Mouse (Mus musculus): ENCODE measurements around the gene Eif3a. TPM values are rescaled to one million over a fixed set of nuclear protein-coding genes. Genes with fewer than 3 reads are reported as not detected.
A peak's percentile ranks its signal among the peaks of the same experiment; 100 is the strongest.

Eif3a gene
- 100 to 1,000 TPM; 103 to 114 TPM for total RNA-seq (2021)
- long read RNA-seq, experiment 1, full-length matches to known transcripts = 70 of 89 reads
- long read RNA-seq, experiment 1, partial matches to known transcripts = 12 of 89 reads
- long read RNA-seq, experiment 1, other reads (novel, unspliced or antisense) = 7 of 89 reads
- long read RNA-seq, experiment 2, full-length matches to known transcripts = 41 of 54 reads
- long read RNA-seq, experiment 2, partial matches to known transcripts = 7 of 54 reads
- long read RNA-seq, experiment 2, other reads (novel, unspliced or antisense) = 6 of 54 reads

DNA sequence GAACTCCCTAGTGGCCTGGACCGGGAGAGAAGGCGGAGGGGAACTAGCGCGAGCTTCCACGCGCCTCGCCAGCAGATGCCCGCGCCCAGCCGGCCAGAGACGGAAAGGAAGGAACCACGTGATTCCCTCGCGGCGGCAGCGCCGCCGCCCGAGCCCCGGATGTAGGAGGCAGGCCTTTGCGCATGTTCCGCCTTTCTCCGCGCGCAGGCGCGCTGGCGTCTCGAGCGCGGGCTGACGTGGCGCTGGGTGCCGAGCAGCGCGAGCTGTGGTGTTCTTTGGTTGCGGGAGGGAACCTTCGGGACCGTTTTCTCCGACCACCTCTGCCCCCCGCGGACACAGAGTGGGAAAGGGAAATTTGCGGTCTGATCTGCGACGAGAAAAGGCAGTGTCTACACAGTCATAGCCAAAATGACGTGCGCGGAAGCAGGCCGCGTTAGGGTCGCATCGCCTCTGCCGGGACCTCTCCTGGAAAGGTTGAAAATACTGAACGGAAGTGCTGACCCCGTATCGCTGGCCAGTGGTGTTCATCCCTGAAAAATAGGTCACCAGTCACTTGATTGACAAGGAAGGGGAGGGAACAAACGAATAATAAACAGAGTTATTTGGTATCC, at the start of gene Eif3a:
Gene Eif3a (minus strand): TSS at position 108 of the 611 bp plus-strand sequence.
- DNase-seq = peak; percentile 95 to 96

DNA sequence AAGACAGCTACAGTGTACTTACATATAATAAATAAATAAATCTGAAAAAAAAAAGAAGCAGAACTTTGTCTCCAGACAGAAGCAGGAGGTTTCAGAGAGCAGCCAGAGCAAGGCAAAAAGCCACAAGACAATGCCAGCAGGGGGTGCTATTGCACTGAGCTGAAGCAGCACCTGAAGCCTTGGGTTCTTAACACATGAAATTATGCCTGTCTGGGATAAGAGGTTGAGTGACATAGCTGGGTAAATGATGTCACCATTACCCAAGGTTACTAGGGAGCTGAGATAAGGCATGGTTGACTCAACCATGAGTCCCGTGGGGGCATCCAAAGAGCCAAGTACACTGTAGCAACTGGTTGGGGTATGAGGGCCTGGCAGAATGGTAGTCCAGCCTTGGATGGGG, 47.3 kb upstream of the Eif3a start:
- DNase-seq = peak; percentile 42 to 82

DNA sequence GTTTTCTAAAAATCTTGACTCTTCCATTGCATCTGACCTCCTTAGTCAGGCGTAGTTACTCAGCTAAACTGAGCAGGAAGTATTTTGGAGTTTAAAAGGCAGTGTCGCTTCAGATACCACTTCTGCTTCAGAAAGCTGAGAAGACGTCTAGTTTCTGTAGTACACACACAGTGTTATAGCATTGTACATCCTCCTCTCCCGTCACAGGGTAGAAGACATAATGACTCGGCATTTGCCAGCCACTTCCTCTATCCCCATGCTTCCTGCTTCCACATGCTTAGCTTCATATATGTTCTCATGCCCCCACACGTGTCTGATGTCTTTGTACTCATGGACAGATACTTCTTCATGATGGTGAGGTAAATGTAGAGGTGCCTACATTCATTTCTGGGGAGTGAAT, 28.2 kb upstream of the Eif3a start:
- DNase-seq = peak in 1 of 2 experiments; percentile 18

DNA sequence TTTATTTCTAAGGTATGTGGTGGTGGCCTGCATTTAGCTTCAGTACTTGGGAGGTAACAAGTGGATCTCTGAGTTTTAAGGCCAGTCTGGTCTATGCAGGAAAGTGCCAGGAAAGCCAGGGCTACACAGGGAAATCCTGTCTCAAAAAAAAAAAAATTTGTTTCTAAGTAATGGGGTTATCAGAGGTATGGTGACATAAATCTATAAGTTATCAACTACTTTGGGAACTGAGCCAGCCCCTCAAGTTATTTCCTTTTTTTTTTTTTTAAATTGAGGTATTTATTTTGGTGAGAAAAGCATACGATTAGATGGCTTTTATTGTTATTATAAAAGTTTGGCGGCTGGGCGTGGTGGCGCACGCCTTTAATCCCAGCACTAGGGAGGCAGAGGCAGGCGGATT, 22.7 kb upstream of the Eif3a start:
- no peak for DNase-seq

DNA sequence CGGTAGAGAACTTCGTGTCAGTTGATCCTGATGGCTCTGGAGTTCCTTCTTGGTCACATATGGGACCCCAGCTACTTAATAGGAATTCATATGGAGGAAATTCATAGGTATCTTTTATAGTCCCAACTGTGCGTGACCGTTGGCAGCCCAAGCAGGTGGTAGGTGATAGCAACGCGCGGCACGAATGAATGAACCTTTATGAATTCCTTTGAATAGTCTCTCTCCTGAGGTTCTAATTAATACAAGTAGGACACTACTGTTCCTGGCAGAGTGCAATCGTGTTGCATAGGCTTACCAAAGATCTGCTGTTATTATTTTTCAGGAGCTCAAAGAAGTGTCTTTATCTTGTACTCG, 21.6 kb upstream of the Eif3a start:
- DNase-seq = no peak

DNA sequence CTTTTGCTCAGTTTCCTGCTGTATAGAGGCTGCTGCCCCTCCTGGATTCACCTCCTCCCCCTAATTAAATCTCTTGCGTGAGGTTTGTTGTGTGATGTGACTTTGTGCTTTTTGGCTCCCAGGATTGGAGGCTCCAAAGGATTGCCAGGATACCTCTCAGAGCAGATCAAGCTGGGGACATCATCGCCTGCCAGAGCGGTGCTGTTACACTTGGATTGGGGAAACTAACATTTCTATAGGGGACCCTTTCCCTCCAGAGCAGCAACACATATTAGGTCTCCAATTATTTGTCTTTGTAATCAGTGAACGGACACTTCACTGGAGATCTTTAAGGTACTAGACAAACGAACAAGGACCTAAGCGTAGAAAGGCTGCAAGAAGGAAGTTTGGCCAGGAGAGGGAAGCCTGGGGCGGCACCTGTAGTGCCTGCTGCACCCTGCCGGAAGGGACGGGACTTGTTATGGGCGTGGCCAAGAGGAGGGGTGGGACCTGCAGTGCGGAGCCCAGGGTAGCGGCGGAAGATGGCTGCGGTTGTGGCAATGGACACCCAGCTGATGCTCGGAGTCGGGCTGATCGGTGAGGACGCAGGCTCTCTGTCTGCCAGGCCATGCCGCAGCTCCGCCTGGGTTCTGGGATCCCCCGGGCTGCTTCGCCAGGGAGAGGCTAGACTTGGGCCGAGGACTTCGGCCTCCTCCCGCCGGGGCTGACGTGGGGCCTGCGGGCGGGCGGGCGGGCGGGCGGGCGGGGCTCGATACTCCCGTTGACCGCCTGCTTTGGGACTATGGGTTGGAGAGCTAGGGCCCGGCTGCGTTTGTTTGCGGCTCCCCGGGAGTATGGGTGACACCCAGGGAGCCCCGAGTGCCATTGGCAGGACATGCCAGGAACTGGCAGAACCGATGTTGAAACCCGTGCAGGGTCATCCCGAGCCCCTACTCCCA, 20.9 kb upstream of the Eif3a start, which contains the start of gene Fam45a:
Gene Fam45a (plus strand): TSS at position 488 of the 938 bp plus-strand sequence.
- peak; percentile 96 for DNase-seq

DNA sequence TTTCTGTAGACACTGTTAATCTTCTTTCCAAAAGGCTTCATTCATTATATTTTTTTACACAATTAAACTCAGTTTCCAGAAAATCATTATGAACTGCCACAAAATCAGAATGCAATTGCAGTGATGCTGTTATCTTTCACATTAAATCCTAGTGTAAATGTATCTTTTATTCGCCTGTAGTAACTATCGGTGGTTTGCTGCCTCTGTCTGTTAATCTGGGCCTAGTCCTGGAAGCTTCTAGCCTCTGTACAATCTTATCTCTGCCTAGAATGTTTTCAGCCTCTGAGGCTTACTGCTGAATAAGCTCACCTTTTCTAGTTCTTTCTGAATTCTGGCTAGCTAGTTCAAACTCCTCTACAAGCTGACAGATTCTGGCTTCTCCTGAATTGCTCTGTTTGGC, 19.5 kb upstream of the Eif3a start:
- no peak for DNase-seq

DNA sequence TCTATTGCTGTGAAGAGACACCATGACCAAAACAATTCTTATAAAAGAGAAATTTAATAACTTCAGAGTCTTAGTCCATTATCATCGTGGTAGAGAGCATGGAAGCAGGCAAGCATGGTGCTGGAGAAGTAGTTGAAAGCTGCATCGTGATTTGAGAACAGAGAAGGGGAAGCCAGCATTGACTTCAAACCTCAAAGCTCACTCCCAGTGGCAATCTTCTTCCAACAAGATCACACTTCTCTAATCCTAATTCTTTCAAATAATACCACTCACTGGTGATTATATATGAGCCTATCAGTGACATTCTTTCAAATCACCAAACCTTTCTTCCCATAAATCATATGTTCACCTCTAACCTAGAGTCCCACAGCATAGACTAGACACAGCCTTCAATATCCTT, 14.4 kb upstream of the Eif3a start:
- DNase-seq = no peak

DNA sequence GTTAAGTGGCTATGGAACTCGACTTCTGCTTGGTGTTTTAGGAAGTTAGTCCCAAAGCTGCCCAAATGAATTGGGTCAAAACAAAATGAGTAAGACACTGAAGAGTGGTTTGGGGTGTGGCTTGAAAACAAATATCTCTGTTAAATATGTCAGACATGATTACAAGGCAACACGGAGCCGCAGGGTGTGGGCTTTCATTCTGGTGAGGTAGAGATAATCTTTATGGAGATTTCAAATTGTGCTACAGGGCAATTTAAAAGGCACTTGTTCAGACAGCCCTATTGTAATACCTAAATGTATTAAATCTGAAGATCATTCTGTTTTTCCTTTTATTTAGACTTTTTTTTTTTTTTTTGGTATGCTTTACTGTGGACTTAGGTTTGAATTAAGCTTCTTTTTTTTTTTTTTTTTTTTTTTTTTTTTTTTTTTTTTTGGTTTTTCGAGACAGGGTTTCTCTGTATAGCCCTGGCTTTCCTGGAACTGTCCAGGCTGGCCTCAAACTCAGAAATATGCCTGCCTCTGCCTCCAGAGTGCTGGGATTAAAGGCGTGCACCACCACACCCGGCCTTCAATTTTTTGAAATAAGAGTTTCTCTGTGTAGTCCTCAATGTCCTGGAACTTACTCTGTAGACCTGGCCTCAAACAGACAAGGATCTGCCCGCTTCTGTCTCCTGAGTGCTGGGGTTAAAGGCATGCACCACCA, 9.6 kb upstream of the Eif3a start:
- DNase-seq = no peak

DNA sequence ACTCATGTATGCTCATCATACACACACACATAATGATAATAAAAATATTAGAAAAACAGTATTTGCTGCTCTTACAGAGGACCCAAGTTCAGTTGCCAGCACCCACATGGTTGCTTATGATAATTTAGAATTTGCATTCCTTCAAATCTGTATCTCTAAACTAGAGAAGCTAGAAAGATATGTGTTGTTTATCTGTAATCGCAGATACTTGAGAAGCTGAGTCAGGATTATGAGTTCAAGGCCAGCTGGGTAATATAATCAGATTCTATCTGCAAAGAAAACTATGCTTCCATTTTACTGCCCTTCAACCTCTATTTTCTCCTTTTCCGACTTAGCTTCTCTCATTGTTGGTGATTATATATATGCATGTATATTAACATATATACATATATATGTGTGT, 7.0 kb upstream of the Eif3a start:
- no peak for DNase-seq

DNA sequence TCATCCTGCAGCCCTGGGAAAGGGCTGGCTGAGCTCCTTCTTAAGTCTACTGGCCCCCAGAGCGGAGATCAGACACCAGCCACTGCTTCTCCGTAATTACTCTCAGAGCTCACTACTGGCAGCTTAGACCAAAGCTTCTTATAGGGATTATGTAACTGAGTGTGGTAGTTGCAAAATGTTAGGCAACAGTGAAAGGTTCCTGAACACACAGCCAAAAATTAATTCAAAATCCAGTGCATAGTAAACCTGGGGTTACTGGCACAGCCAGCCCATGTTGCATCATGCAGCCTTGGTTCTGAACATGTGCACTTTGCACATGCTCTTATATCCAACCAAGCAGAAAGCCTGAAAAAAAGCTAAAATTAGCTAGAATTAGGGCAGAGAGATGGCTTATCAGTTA, 4.8 kb upstream of the Eif3a start:
- DNase-seq = no peak

DNA sequence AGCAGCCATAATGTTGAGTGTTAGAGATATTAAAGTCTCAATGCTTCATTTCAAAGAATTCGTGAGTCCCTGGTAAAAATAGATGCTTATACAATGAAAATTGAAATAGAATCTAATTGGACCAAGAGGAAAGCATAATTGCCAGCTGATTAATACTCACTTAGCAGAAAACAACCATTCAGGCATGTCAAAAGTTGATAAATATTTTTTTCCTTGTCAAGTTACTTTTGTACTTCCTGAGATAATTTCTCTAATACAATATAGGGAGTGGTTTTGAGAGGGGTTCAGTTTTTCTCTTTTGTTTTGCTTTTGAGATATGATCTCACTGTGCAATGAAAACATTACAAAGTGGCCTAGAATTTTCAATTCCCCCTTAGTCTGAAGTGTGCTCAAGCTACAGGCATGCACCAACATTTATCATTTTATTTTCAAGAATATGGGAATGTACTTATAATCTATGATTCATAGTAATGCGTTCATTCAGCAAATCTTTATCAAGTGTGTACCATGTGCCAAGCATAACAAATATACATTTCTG, 2.8 kb upstream of the Eif3a start:
- DNase-seq = no peak

DNA sequence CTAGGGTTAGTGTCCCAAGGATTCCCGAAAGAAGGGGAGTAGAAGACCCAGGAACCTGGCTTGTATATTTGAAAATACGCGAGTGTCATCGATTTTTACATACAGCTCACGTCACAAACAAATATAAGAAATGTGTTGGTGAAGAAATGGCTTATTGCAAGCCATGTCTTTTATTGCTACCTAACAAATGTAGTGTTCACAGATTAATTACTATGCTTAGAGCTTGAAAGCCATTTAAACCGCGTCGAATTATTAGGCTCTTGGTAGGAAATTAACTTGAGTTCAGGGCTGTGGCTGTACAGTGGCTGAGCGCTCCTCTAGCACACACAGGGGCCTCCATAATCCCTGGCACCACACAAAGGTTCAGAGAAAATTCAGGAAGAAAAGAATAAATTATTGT, 706 bp upstream of the Eif3a start:
- no peak for DNase-seq

DNA sequence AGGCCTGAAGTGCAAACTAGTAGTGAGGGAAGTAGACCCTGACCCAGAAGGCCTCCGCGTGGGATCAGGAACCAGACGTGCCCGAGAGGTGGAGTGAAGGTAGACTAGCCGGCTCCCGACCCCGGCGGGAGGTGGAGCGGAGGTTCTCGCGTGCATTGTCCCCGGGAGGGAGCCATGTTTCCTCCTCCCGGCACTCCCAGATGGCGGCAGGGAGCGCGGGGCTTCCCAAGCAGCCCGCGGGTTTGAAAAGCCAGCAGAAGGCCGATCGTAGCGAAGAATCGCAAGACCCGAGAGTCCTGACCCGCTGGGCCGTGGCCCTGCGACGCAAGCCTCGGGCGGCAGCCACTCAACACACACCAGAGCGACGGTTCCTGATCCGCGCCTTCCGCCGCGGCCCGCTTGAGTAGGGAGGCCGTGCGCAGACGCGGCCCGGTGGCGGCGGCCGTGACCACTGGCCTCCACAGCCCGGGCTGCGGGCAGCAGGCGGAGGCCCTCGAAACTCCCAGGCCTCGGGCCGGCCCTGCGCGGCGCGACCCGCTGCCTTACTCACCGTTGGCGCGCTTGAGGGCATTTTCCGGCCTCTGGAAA, 445 bp downstream of the Eif3a start:
- DNase-seq = peak; percentile 57 to 66

DNA sequence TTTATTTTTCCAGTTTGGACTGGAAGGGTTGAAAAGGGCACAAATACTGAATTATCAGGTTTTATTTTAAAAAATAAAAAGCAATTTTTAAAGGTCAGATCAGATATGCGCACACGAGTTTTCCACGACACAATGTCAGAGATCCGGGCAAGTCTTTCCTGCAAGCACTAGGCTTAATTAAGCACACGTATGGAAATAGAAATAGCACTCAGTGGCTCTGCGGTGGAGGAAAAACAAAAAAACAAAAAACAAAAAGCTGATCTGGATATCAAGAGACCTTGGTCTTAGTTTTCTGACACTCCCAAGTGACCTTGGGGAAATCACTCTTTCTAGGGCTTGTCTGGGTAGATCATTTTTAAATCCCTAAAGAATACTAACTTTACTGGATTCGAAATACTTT, 1.0 kb downstream of the Eif3a start:
- DNase-seq = peak in 1 of 2 experiments; percentile 21

DNA sequence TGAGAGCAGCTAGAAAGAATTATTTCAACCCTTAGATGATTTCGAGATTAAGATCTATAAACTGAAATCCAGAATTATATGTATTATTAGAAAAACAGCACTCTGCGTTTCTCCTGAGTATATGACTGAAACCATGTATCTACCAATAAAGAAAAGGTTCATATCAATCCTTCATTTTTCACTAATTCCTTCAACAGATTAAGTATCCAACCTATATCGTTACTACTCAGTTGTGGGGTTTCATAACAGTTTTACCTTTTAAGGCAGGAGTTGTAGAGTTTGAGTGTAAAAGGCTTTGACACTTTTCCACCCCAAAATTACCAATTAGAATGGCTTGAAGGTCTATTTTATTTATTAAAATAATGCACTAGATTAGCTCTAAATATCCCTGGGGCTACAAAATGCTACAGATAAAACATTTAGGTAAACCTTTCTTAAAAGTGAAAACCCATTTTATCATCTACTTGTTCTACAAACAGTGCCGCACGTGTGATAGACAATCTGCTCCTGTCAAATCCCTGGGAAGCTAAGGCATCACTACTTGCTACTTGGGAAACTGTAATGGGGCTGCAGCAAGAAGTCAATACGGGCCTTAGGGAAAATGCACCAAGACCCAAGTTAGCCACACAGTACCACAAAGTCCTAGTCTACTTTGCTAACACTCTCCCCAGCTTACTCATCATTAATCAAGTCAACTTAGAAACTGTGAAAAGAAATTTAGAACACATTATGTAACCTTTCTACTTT, 2.1 kb downstream of the Eif3a start:
- no peak for DNase-seq

DNA sequence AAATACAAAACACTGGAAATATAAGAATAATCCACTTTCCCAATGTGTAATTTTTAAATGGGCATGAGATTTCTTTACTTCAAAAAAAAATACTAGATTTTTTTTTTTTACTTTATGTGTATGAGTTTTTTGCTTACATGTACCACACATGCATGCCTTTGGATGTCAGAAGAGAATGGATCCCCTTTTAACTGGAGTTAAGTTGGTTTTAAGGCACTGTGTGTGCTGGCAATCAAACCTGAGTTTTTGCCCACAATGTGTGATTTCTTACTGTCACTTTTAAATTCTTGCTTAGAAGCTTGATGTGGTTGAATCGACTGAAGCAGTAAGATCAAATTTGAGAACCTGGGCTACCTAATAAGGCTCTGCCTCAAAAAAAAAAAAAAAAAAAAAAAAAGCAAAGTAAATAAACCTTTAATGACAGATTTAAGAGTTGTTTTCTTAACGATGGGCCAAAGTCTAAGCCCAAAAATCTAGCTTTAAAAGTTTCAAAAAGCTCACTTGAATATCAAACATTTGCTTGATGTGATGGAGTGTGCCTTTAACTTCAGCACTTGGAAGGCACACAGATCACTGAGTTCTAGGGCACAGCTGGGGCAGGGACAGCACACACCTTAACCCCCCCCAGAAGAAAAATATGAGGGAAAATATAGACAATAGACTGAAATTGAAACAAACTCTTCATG, 2.9 kb downstream of the Eif3a start:
- DNase-seq = no peak

DNA sequence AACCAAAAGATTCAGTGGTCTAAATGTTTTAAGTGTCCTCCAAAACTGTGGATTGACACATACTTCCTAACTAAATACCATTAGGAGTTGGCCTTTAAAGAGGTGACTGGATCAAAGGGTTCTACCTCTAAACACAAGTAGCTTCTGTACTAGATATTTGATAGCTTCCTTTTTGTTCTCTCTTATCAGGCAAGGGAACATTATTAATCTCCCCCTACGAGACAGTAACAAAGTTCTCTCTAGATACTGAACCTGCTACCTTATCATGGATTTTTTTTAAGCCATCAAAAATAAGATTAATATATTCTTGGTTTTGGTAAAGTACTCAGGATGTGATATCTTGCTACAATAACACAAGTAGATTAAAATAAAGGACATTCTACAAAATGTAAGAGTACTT, 5.7 kb downstream of the Eif3a start:
- no peak for DNase-seq

DNA sequence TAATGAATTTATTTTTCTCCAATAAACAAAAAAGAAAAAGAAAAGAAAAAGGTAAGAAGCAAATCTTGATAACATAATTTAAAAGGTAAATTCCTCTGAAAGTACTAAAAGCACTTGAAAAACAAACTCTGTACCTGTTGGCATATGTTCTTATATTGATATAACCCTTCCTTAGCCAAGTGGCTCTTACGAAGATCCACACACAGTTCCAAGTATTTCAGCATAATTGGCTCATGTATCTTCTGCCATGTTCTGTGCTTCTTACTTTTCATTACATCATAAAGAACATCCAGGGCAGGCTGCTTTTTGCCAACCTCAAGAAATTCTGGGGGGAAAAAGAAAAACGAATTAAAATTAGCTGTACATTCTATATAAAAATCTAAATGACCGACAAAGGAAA, 8.4 kb downstream of the Eif3a start:
- no peak for DNase-seq

DNA sequence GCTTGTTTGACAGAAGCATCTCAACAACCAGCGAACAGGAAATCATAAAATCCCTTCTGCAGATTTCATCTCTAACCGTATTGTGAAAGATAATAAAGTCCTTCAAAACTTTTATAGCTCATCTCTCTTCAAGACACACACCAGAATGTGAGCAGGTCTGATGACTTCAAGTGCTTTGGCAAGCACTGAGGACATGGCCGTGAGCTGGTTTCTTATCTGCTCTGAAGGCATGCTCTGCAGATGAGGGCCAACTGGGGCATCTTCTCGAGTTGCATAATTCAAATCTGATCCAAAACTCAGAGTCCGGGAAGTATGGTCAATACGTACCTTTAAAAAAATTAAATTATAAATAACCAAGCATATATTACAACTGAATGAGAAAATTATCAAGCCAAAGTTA, 17.1 kb downstream of the Eif3a start:
- DNase-seq = peak; percentile 20 to 45

Data from heart, adult 18-20 months (tissue).